Mouse (Mus musculus): ENCODE results near the gene Rab3a. TPM values are rescaled to one million over a fixed set of nuclear protein-coding genes. Genes with fewer than 3 reads are reported as not detected.

Gene Rab3a
- polyA plus RNA-seq, 3 experiments from 2014 or later: 4.6 to 8.6 (median 7.9) TPM

GRCm38 (mm10) chr8:70742981-70743655 lies 11.4 kb upstream of the Rab3a start:
- ATAC-seq: peak; percentile 35

GRCm38 (mm10) chr8:70743656-70744590 lies 10.6 kb upstream of the Rab3a start:
- ATAC-seq: peak; percentile 65

GRCm38 (mm10) chr8:70744806-70745205 lies 9.7 kb upstream of the Rab3a start:
- peak; percentile 57 for ATAC-seq

- no peak for ATAC-seq
These were observed 8.7 kb upstream of the Rab3a start for GRCm38 (mm10) chr8:70745691-70746220.

- ATAC-seq: no peak
These were observed 7.8 kb upstream of the Rab3a start for GRCm38 (mm10) chr8:70746676-70747075.

GRCm38 (mm10) chr8:70747211-70747890 lies 7.1 kb upstream of the Rab3a start:
- no peak for ATAC-seq

GRCm38 (mm10) chr8:70748246-70749096 lies 6.0 kb upstream of the Rab3a start:
- ATAC-seq: no peak

GRCm38 (mm10) chr8:70749097-70749674 lies 5.3 kb upstream of the Rab3a start:
- no peak for ATAC-seq

- no peak for ATAC-seq
These were observed 4.3 kb upstream of the Rab3a start for GRCm38 (mm10) chr8:70750128-70750680.

GRCm38 (mm10) chr8:70752000-70752764 lies 2.3 kb upstream of the Rab3a start:
- no peak for ATAC-seq

- no peak for ATAC-seq
These were observed 1.3 kb upstream of the Rab3a start for GRCm38 (mm10) chr8:70753151-70753550.

- peak; percentile 8 for ATAC-seq
These were observed 587 bp downstream of the Rab3a start for GRCm38 (mm10) chr8:70754871-70755660.

GRCm38 (mm10) chr8:70755661-70756475 lies 1.4 kb downstream of the Rab3a start:
- ATAC-seq: no peak

- ATAC-seq: no peak
These were observed 2.1 kb downstream of the Rab3a start for GRCm38 (mm10) chr8:70756476-70757040.

- no peak for ATAC-seq
These were observed 3.2 kb downstream of the Rab3a start for GRCm38 (mm10) chr8:70757523-70758307.

- no peak for ATAC-seq
These were observed 3.8 kb downstream of the Rab3a start for GRCm38 (mm10) chr8:70758308-70758615.

Data from inflammation-experienced regulatory T-cells, adult 6 months (primary cell).